Mouse (Mus musculus): ENCODE measurements around the gene Dgkd.
A peak's percentile ranks its signal among the peaks of the same experiment; 100 is the strongest.

The Dgkd gene

DNA sequence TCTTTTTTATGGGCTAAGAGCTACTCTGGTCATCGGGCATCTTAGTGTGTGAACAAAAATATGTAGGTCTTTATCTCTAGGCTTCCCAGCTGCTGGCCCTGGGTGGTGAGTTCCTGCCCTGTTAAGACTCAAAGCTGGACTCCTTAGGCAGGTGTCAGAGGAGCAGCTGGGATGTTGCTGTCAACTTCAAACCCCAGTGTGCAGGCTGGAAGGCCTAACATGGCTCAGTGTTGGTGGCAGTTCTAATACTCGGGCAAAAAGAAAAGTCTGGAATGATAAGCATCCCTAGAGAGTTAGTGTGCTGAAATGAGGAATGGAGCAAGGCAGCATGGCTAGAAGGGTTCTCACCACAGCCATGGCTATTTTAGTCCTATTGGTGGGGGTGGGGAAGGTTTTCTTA lies 27.8 kb downstream of the Dgkd start:
- DNase-seq (ENCODE audit: inconsistent ontology term) = no peak

DNA sequence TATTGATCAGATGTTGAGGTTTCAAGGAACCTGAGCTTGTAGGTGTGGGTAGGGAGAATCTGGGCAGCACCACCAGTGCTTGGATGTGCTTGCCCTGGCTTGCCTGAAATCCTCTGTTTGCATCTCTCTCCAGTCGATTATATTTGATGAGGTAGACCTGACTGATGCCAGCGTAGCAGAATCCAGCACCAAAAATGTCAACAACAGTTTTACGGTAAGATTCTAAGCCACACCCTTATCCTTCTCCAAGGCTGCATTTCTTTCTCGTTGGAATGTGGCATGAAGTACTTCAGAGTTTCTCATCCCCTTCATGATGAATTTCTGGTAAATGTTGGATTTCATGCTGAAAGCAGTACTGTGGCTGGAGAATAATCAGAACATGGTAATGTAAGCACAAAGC lies 28.6 kb downstream of the Dgkd start:
- DNase-seq (ENCODE audit: inconsistent ontology term) = no peak

- DNase-seq (ENCODE audit: inconsistent ontology term) = no peak
Observed at GRCm38 (mm10) chr1:87882554-87882953, 29.5 kb downstream of the Dgkd start.

GRCm38 (mm10) chr1:87890960-87891359 lies 37.9 kb downstream of the Dgkd start:
- DNase-seq (ENCODE audit: inconsistent ontology term) = no peak

DNA sequence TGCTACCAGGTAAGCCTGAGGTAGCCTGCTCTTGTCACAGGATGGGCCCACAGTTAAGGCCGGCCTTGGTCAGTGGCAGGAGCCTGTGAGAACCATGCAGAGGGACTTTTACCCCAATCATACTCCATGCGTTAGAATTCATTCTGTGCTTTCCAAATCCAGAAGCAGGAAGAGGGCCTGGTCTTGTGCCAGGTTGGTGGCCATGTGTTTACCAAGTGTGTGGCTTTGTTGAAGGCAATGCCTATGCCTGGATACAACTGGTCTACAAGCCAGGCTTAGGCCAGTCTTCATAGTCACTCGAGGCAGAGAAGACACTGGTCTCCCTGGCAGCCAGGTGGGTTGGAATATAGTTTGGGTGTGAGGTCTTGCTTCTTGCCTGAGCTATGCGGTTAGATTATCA lies 38.5 kb downstream of the Dgkd start:
- no peak for DNase-seq (ENCODE audit: inconsistent ontology term)

GRCm38 (mm10) chr1:87892499-87892898 lies 39.4 kb downstream of the Dgkd start:
- DNase-seq (ENCODE audit: inconsistent ontology term) = peak; percentile 76

- no peak for DNase-seq (ENCODE audit: inconsistent ontology term)
Observed at GRCm38 (mm10) chr1:87893414-87893813, 40.3 kb downstream of the Dgkd start.

DNA sequence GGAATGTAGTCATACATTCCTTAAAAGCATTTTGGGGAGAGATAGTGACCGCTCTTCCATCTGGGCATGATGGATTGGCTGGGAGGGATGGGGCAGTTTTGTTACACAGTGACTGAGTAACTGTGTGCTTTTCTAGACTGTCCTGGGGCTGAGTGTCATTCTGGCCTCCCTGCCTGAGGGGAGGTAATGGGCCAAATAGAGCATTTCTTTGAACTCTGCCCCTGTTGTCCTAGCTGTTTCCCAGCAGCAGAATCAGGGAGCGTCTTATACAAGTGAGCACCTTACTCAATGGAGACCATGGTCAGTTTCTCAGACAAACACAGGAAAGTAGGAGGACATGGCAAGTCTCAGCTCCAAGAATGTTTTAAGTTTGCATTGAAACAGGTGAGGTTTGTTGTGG lies 43.8 kb downstream of the Dgkd start:
- DNase-seq (ENCODE audit: inconsistent ontology term) = no peak

GRCm38 (mm10) chr1:87899701-87900100 lies 46.6 kb downstream of the Dgkd start:
- no peak for DNase-seq (ENCODE audit: inconsistent ontology term)

- peak; percentile 27 for DNase-seq (ENCODE audit: inconsistent ontology term)
Observed at GRCm38 (mm10) chr1:87900979-87901378, 47.9 kb downstream of the Dgkd start.

- no peak for DNase-seq (ENCODE audit: inconsistent ontology term)
Observed at GRCm38 (mm10) chr1:87902186-87902585, 49.1 kb downstream of the Dgkd start.

DNA sequence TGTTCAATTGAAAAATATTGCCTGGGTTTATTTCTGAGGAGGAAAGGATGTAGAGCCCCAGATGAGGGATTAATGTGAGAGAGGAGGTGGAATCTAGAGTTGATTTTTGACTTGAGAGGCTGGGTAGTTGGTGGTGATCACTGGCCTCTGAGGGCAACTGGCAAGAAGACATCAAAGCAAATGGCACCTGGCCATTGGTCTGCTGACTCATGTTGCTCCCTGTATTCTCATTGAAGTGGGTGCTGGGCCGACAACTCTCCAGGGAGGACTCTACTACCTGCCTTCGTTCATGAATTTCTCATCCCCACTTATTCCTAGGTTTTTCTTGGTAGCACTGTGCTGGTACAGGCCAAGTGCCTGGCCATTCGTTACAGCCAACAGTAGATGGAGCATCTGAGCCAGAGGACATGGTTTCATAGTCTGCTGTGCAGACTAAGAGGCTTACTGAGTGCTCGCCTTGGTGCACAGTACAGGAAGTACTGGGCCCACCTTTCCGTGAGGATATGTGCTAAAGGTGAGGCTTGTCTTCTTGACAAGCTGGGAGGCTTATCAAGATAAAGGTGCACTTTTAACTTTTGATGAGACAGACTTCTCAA lies 53.4 kb downstream of the Dgkd start:
- DNase-seq (ENCODE audit: inconsistent ontology term) = no peak

GRCm38 (mm10) chr1:87908006-87908405 lies 54.9 kb downstream of the Dgkd start:
- DNase-seq (ENCODE audit: inconsistent ontology term) = no peak

GRCm38 (mm10) chr1:87908736-87909135 lies 55.6 kb downstream of the Dgkd start:
- no peak for DNase-seq (ENCODE audit: inconsistent ontology term)

DNA sequence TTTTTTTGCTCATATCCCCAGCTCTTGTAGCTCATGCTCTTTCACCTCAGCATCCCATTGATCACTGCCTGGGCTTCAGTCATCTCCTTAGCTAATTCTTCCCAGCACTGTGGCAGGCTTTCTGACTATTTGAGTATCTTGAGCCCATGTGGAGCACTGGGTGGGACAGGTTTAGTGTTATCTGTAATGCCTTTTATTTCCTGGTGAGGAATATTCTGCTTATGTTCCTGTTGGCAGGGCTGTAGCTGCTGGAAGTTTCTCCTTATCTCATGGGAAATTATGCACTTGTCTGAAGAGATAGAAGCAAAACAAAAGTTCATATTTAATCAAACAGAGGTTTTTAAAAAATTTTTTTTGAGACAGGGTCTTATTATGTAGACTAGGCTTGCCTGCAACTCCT lies 56.5 kb downstream of the Dgkd start:
- no peak for DNase-seq (ENCODE audit: inconsistent ontology term)

DNA sequence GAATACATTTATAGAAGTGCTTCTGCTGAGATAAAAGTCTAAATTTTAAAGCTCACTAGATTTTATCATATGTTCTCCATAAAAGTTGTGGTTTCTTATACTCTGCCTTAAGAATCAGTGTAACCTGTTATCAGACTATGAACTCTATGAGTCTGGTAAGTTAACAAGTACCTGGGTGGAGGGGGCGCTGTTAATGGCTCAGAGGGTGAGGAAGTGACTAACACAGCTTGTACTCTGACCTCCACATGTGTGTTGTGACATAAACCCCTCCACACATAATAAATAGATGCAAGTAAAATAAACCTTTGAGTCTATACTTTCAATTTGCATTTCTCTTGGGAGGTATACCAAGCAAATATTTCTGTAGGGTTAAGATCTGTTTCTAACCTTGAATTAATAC lies 57.3 kb downstream of the Dgkd start:
- no peak for DNase-seq (ENCODE audit: inconsistent ontology term)

DNA sequence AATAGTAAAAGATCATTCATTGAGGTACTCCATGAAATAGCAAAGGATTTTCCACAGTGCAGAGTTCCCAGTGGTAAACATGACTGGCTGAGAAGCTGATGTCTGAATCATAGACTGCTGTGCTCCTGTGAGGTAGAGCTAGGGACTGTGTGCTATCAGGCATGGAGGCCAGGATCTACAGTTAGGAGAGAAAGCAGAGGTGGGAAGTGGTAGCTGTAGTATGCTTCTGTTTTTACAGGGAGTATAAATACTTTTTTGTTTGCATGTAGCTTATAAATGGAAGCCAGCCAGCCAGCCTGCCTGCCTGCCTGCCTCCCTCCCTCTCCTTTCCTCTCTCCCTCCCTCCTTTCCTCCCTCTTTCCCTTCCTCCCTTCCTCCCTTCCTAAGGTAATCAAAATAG lies 60.3 kb downstream of the Dgkd start:
- no peak for DNase-seq (ENCODE audit: inconsistent ontology term)

DNA sequence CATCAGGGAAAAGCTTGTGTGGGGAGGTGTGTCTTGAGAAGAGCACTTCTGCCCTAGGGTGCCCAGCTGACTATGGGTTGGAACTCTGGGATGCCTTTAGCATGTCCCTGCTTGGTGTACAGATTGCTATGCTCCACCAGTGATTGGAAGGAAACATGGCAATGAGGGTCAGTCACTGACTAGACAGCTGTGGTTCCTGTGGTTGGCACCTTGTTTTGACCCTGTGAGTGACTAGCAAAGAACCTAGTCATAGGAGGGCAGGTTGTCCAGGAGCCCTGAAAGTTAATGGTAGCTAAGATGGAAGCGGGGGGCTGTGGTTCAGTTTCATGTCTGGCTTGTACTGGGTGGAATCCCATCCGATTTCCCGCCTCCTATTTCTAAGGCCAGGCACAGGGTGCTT lies 64.3 kb downstream of the Dgkd start:
- DNase-seq (ENCODE audit: inconsistent ontology term) = no peak

DNA sequence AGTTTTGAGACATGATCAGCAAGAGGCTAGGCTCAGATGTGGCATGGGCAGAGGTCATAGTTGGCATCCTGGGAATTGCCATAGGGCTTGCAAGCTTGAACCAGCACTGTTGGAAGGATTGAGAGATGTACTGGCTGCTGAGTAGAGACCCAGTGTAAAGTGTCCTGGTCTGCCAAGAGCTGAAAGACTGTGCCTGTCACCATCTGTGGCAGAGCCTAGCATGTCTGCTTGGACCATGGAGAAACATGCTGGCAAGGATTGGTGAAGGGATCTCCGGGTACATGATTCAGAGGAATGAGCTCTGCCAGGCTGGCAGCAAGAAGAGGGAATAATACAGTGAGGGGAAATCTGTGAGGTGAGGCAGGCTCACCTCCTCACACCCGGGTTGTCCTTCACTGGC lies 65.0 kb downstream of the Dgkd start:
- DNase-seq (ENCODE audit: inconsistent ontology term) = peak; percentile 14

DNA sequence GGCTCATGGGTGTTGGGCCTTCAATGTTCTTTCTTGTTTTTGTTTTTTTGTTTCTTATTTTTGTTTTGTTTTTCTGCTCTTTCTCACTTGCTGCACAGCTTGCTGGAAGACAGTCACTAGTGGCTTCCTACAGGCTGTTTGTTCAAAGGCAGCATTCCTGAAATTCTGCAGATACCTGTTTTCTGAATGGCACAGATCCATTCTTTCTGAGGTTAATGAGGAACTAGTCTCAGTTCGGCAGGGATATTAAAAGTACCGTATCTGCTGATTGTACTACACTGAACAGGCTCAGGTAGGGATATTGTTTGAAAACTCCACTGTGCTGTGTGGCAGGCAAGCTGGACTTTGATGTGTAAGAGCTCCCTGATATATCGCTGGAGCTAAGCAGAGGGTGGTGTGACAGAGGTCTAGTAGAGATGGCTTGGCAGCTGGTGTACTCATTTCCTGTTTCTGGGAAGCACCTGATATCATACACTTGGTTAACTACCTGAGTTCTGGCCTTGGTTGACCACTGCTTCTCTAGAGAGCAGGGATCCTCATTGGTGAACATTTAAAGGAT lies 67.0 kb downstream of the Dgkd start:
- no peak for DNase-seq (ENCODE audit: inconsistent ontology term)

DNA sequence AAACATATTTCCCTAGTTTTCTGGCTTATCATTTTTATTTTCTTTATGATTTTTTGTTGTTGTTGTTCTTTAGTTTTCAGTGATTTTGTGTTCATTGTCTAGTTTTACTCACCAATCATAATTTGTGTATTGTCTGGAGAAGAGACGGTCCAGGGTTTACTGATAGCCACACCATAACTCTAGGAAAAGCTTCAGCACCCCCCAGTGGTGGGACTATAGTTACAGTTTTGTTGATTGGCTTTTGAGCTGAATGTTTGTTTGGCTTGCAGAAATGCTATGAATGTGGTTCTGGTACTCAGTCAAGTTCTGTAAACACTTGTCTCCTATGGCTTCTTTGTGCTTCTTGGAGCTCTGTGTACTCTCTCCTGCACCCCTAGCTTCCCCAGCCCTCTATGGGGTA lies 69.6 kb downstream of the Dgkd start:
- DNase-seq (ENCODE audit: inconsistent ontology term) = peak; percentile 71

DNA sequence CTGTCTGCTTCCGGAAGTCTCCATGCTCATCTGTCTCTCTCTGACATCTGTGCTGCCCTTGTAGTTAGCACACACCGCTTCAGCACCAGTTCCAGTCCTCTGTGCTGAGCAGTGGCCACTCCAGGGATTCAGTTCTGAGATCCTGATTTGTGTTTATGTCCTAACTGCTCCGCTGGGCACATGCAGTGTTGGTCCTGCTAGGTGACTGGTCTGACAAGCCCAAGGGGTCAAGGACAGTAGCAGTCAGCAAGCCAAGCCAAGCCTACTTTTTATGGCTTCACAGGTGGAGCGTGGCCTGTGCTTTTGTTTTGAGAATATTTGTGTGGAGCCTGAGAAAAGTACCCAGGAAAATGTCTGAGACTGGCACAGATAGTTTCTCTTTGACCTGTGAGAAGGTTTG lies 71.8 kb downstream of the Dgkd start:
- no peak for DNase-seq (ENCODE audit: inconsistent ontology term)

GRCm38 (mm10) chr1:87929730-87930129 lies 76.6 kb downstream of the Dgkd start:
- peak; percentile 48 for DNase-seq (ENCODE audit: inconsistent ontology term)

DNA sequence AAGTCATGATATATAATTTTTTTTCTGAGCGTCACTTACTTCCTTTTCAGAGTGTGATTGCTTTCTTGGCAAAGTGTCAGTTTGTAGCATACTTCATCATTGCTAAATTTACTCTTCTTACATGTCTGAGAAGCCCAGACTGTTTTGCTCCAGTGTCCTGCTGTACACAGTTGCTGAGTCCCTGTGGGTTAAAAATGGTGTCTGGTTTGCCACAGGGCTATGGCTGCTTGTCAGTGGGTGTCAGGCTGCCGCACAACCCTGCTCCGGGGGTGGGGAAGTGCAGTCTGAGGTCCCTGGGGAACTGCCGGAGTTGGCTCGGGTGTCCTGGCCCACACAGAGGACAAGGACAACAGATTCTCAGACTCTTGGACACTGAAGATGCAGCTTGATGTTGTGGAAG lies 80.0 kb downstream of the Dgkd start:
- DNase-seq (ENCODE audit: inconsistent ontology term) = no peak

Measured in Muller cell, postnatal 12 days (primary cell).